Mouse (Mus musculus): ENCODE measurements around the gene Srsf4.

- no peak for TF ChIP-seq HCFC1 (IDR thresholded peaks at IDR 0.05; ENCODE audit: borderline replicate concordance, insufficient read depth, low read length)
- TF ChIP-seq CHD2 (IDR thresholded peaks at IDR 0.05; ENCODE audit: low read depth, low read length): no peak
- no peak for TF ChIP-seq ZC3H11A (IDR thresholded peaks at IDR 0.05; ENCODE audit: borderline replicate concordance, low read depth, low read length)
- no peak for TF ChIP-seq MAFK (IDR thresholded peaks at IDR 0.05; ENCODE audit: insufficient read depth, low read depth, low read length)
- no peak for TF ChIP-seq ZNF384 (IDR thresholded peaks at IDR 0.05; ENCODE audit: low read depth, low read length)
Observed at GRCm38 (mm10) chr4:131899180-131899554, 25.8 kb downstream of the Srsf4 start.

Measured in ES-E14 (cell line).